Mouse (Mus musculus): ENCODE measurements around the gene Gm10197.

DNA sequence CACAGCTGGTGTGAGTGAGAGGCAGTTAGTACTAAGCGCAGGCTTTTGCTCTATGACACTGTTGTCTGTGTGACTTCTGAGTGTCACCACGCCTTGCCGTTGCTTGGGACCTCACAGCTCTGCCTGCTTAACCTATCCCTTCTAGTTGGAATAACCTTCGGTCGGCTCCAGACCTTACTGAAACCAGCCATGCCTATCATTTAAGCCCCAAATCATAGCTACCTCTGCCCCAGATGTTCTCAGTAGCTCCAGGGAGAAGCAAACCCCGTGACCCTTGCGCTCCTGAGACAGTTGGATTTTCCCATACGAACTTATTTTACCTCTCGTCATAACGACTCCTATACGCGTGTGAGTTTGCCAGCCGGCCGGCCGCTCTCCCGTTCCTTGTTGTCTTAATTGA, 27.5 kb downstream of the Gm10197 start:
- TF ChIP-seq POLR2A (IDR thresholded peaks at IDR 0.05; ENCODE audit: low read depth, low read length) (no peak), CTCF (IDR thresholded peaks at IDR 0.05; ENCODE audit: borderline replicate concordance, insufficient read depth, low read length) (no peak)
